In the genomic region with DNA sequence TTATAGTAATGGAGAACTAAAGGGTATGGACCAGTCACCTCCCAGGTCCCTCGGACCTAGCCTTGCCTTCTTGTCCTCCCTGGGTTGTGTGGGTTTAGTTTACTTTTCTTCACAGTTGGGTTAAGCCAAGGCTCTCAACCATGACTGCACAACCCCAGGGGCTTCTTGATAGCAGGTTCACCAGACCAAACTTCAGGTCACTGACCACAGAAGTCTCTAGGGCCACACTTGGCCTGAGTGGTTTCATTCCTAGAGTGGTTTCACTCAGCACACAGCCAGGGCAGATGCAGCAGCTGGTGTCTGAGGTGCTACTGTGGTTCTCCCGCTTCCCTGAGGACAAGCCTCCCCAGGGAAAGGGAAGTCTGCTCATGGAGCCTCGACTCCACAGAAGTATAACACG, we compare ENCODE assay signal across 23 mouse cellular contexts.
A peak's percentile ranks its signal among the peaks of the same experiment; 100 is the strongest.
DNase-seq lines count a peak whose midpoint lies in the region; ATAC-seq and TF ChIP-seq lines count a peak whose summit lies in the region.
"Had no signal": no experiment of that assay in that cellular context is flagged by ENCODE, and none has a peak within 500 bp of the region (broad histone marks: within the 10 kb centered on the region; RNA-seq: fewer than 3 reads in every experiment).

No protein-coding gene starts in this region.

- no peaks in the 10 kb centered on the region for H3K9me3 ChIP-seq in lung, postnatal 0 days (ENCODE audit: low read length)
- H3K9me3 ChIP-seq in kidney, postnatal 0 days (replicated peaks; ENCODE audit: low read length), result no peaks in the 10 kb centered on the region
- H3K9me3 ChIP-seq in neural tube, embryonic 15.5 days (replicated peaks), result no peaks in the 10 kb centered on the region
- H3K9me3 ChIP-seq in embryonic facial prominence, embryonic 10.5 days, result no peaks in the 10 kb centered on the region
- H3K9me3 ChIP-seq: embryonic facial prominence, embryonic 12.5 days; hindbrain, embryonic 15.5 days; midbrain, embryonic 10.5 days; midbrain, embryonic 15.5 days; neural tube, embryonic 12.5 days had no signal

- no peak overlapping the region for H3K9ac ChIP-seq in lung, postnatal 0 days (replicated peaks; ENCODE audit: low read depth)
- H3K9ac ChIP-seq in kidney, postnatal 0 days (ENCODE audit: low read depth, low read length), result no peak overlapping the region
- H3K9ac ChIP-seq in neural tube, embryonic 15.5 days (replicated peaks), result no peak overlapping the region
- H3K9ac ChIP-seq: embryonic facial prominence, embryonic 12.5 days; heart, embryonic 12.5 days; hindbrain, embryonic 15.5 days; liver, embryonic 14.5 days; midbrain, embryonic 15.5 days; neural tube, embryonic 12.5 days had no signal

- H3K4me1 ChIP-seq in lung, postnatal 0 days (ENCODE audit: insufficient read depth, low read depth, low read length), result no peaks in the 10 kb centered on the region
- peaks cover 9% of the 10 kb centered on the region for H3K4me1 ChIP-seq in kidney, postnatal 0 days (replicated peaks; ENCODE audit: insufficient read depth, low read length)
- H3K4me1 ChIP-seq in neural tube, embryonic 15.5 days, result peaks cover 9% of the 10 kb centered on the region
- H3K4me1 ChIP-seq in embryonic facial prominence, embryonic 10.5 days, result peaks cover 2% of the 10 kb centered on the region
- H3K4me1 ChIP-seq: midbrain, embryonic 15.5 days had no signal

- H3K4me3 ChIP-seq in lung, postnatal 0 days (ENCODE audit: low read depth, low read length), result no peak overlapping the region
- no peak overlapping the region for H3K4me3 ChIP-seq in kidney, postnatal 0 days (replicated peaks; ENCODE audit: low read depth, low read length)
- no peak overlapping the region for H3K4me3 ChIP-seq in neural tube, embryonic 15.5 days (replicated peaks)
- H3K4me3 ChIP-seq in embryonic facial prominence, embryonic 10.5 days, result no peak overlapping the region
- H3K4me3 ChIP-seq: embryonic facial prominence, embryonic 12.5 days; heart, adult 2 months; heart, embryonic 12.5 days; hindbrain, embryonic 15.5 days; midbrain, embryonic 10.5 days; midbrain, embryonic 15.5 days; neural tube, embryonic 12.5 days had no signal

- ATAC-seq in lung, postnatal 0 days, result 0 out of 2 replicates have a peak, but pooled peaks have one; percentile 23
- ATAC-seq in kidney, postnatal 0 days (replicated peaks; ENCODE audit: low FRiP score, low read depth), result peak; percentile 65; the same call in 1 of the 2 replicates
- ATAC-seq in neural tube, embryonic 15.5 days (ENCODE audit: low FRiP score), result no peak
- ATAC-seq: midbrain, embryonic 15.5 days had no signal

- 63% methylated on average over 4 of the region's 4 CpGs for WGBS in lung, postnatal 0 days
- 54% methylated on average over 4 of the region's 4 CpGs for WGBS in kidney, postnatal 0 days
- 85% methylated on average over 4 of the region's 4 CpGs for WGBS in neural tube, embryonic 15.5 days
- 81% methylated on average over 4 of the region's 4 CpGs for WGBS in embryonic facial prominence, embryonic 10.5 days

- DNase-seq in lung, postnatal 0 days (ENCODE audit: low spot score), result no peak
- DNase-seq in lung, postnatal 10 days, result no peak
- peak; percentile 53 to 55 for DNase-seq in kidney, adult 8-10 months
- no peak for DNase-seq in kidney, postnatal 0 days (ENCODE audit: low spot score)
- no peak for DNase-seq in T-cell, adult 2 months (ENCODE audit: low spot score)
- DNase-seq in layer of hippocampus, postnatal 10 days (ENCODE audit: low spot score in 2 of 2), result no peak
- no peak for DNase-seq in embryonic facial prominence, embryonic 10.5 days (ENCODE audit: low spot score)
- DNase-seq: adrenal gland, postnatal 10 days; cerebellum, adult 9-10 months; cerebellum, postnatal 36 days; heart, adult 2 months; liver; lung, adult 2 months; thymus, adult 18-20 months; thymus, postnatal 25 days had no signal

- TF ChIP-seq CTCF in lung, postnatal 0 days (IDR thresholded peaks at IDR 0.05), result no peak
- TF ChIP-seq CTCF in kidney, postnatal 0 days (IDR thresholded peaks at IDR 0.05; ENCODE audit: low read depth), result no peak

- no peak for TF ChIP-seq EP300 in lung, postnatal 0 days (IDR thresholded peaks at IDR 0.05)

- no peak overlapping the region for H3K4me2 ChIP-seq in lung, postnatal 0 days (replicated peaks; ENCODE audit: low read depth, low read length)
- H3K4me2 ChIP-seq in kidney, postnatal 0 days (ENCODE audit: low read length), result no peak overlapping the region
- no peak overlapping the region for H3K4me2 ChIP-seq in neural tube, embryonic 15.5 days
- H3K4me2 ChIP-seq: embryonic facial prominence, embryonic 12.5 days; heart, embryonic 12.5 days; hindbrain, embryonic 15.5 days; midbrain, embryonic 15.5 days; neural tube, embryonic 12.5 days had no signal

- no peaks in the 10 kb centered on the region for H3K27me3 ChIP-seq in lung, postnatal 0 days (replicated peaks; ENCODE audit: insufficient read depth, low read length)
- H3K27me3 ChIP-seq in kidney, postnatal 0 days (ENCODE audit: insufficient read depth, low read length), result no peaks in the 10 kb centered on the region
- H3K27me3 ChIP-seq in neural tube, embryonic 15.5 days (replicated peaks), result no peaks in the 10 kb centered on the region
- H3K27me3 ChIP-seq in embryonic facial prominence, embryonic 10.5 days (replicated peaks; ENCODE audit: low read depth, poor library complexity, severe bottlenecking), result no peaks in the 10 kb centered on the region
- H3K27me3 ChIP-seq: heart, embryonic 12.5 days; hindbrain, embryonic 15.5 days; midbrain, embryonic 15.5 days; neural tube, embryonic 12.5 days had no signal

- no peak overlapping the region for H3K27ac ChIP-seq in lung, postnatal 0 days (ENCODE audit: low read length)
- no peak overlapping the region for H3K27ac ChIP-seq in kidney, postnatal 0 days
- H3K27ac ChIP-seq in neural tube, embryonic 15.5 days (replicated peaks), result peak overlapping the region; percentile 48
- no peak overlapping the region for H3K27ac ChIP-seq in embryonic facial prominence, embryonic 10.5 days (replicated peaks)
- H3K27ac ChIP-seq: embryonic facial prominence, embryonic 12.5 days; heart, adult 2 months; hindbrain, embryonic 15.5 days; liver, embryonic 14.5 days; midbrain, embryonic 10.5 days; midbrain, embryonic 15.5 days; neural tube, embryonic 12.5 days had no signal

- no peaks in the 10 kb centered on the region for H3K36me3 ChIP-seq in lung, postnatal 0 days (ENCODE audit: insufficient read depth, low read length)
- no peaks in the 10 kb centered on the region for H3K36me3 ChIP-seq in kidney, postnatal 0 days (ENCODE audit: insufficient read depth, low read length)
- H3K36me3 ChIP-seq in neural tube, embryonic 15.5 days, result no peaks in the 10 kb centered on the region
- H3K36me3 ChIP-seq in embryonic facial prominence, embryonic 10.5 days (replicated peaks), result no peaks in the 10 kb centered on the region
- H3K36me3 ChIP-seq: embryonic facial prominence, embryonic 12.5 days; heart, embryonic 12.5 days; hindbrain, embryonic 15.5 days; midbrain, embryonic 10.5 days; midbrain, embryonic 15.5 days; neural tube, embryonic 12.5 days had no signal

Comparison
In these comparisons a context has a peak if more than half of its experiments do, and no peak if none do; other contexts are left out.
1. DNase-seq: peak in kidney, adult 8-10 months (2 of 2); none in lung, postnatal 0 days (single experiment), lung, postnatal 10 days (single experiment), kidney, postnatal 0 days (single experiment), T-cell, adult 2 months (single experiment), layer of hippocampus, postnatal 10 days (0 of 2) and embryonic facial prominence, embryonic 10.5 days (single experiment).